Mouse (Mus musculus): Measurements from ENCODE around the gene Mag.
"Not testable (repeated sequence)": the region's sequence is repeated elsewhere in the genome, so short reads cannot be mapped to it uniquely, and the experiment has no call there.

Mag gene

DNA sequence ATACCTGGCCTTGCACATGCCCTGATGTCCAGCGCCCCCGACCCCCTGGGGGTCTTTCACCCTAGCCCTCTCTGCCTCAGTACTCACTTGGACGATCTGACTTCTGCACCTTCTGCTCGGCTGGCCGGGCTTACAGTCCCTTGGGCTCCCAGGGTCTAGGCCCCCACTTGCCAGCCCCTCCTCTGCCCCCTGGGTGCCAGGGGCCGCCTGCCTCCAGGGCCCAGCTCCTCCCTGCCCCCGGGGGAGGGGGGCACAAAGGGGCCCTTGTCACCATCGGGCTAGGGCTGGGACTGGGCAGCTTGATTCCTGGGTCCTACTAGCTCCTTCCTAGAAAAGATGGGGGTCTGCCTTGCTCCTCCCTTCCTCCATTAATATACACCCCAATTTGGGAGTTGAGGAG is at the start of gene Mag:
Gene Mag (minus strand): TSS at position 142 of the 400 bp plus-strand sequence.
- DNase-seq (ENCODE audit: low spot score in 2 of 2): no peak

DNA sequence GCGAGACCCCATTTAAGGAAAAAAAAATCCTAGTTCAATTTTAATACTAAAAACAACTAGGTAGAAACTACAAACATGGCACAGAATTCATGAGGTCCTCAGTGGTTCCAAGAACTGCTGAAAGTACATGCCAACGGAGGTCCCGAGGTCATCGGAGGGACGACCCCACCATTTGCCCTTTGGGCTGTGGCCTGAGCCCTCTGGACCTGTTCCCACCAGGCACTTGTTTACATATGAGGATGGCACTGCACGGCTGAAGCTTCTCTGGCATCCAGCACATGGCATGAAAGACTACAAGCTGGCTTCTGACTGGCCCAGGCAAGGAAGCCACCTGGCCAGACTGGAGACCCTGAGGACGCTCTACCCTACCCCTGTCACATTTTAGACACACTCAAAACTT is 49.7 kb upstream of the Mag start:
- no peak for DNase-seq (ENCODE audit: low spot score in 2 of 2)

DNA sequence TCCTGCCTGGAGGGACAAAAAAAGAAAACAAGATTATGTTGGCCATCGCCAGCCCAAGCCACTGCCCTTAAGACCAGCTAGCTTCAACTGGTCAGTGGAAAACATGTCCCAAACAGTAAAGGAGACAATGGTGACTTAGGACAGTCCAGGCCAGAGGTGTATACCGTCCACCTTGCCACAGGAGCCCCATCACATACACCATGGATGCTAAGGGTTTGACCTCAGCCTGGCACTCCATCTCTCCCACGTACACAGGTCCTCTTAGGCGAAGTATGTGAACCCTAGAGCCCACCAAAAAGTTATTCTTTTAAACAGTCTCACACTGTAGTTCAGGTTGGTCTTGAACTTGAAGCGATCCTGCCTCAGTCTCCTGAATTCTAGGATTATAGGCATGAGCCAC is 48.2 kb upstream of the Mag start:
- DNase-seq (ENCODE audit: low spot score in 2 of 2): no peak

DNA sequence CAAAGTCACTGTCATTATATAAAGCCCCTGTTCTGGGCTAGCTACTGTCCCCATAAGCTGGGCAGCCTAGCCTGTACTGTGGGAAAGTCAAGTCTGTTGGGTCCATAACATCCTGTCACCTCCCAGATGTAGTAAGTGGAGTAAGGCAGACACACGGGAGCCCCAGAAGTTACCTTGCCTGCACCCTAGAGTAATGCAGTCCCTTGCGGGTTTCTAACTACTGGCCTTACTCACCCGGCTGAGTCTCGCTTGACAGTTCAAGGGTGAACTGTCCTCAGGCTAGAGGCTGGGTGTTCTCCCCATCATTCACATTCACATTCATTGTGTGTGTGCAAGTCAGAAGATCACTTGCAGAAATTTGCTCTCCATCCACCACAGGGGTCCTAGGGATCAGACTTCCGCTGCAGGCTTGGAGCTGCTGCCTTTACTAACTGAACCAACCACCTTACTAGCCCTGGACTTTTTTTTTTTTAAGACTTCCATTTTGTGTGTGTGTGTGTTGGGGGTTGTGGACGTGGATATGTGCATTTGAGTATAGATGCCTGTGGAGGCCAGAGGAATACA is 45.2 kb upstream of the Mag start:
- DNase-seq (ENCODE audit: low spot score in 2 of 2): no peak

- DNase-seq (ENCODE audit: low spot score in 2 of 2): no peak
Measured at GRCm38 (mm10) chr7:30958866-30959487, 44.3 kb upstream of the Mag start.

DNA sequence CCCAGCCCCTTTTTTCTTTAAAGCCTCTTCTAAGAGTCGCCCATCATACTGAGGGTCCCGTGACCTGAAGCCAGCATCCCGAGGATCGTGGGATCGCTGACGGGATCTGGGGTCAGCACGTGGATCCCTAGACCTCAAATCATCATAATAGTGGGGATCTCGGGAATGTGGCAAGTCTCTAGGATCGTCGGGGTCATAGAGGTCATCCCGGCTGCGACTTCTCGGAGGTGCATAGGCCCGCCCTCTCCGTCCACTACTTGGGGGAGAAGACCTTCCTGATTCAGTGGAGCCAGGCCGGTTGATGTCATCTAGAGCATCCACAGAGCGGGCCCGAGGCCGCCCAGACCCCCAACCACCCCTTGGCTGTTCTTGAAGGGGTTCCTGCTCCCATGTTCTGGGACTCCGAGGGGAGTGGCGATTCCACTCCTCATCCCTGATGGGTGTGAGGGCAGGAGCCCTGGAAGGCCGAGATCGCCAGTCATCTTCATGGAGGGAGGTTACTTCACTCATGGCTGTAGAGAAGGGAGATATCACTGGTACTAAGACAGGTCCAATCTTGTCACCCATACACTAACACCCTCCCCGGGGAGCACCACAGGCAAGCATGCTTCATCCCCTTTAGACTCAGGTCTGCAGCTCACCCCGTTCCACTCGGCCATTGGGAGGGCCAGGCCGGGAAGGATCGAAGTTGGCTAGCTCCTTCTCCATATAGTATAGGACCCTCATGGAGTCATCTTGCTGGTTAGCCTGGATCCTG is 43.6 kb upstream of the Mag start:
- DNase-seq (ENCODE audit: low spot score in 2 of 2): no peak

GRCm38 (mm10) chr7:30957367-30957783 is 42.7 kb upstream of the Mag start:
- peak; percentile 89 to 93 for DNase-seq (ENCODE audit: low spot score in 2 of 2)

DNA sequence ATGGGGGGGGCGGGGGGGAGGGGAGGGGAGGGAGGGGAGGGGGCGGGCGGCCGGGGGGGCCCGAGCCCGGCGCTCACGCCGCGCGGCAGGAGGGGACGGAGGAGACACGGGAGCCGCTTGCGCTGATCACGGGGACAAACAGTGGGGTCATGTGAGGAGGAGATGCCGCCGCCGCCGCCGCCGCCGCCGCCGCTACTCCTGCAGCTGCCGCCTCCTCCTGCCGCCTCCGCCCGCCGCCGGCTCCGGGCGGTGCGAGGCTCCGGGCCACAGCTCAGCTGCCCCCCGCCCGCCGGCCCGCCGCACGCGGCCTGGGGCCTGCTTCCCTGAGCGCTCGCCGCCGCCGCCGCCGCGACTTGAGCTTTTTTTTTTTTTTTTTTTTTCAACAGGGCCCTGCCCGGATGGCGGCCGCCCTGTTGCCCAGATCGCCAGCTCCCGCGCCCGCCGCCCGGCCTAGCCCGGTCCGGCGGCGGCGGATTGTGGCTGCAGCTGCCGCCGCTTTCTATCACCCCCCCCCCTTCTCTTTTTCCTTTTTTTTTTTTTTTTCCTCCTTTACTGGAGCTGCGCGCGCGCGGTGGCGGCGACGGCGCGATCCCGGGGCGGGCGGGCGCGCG is 42.2 kb upstream of the Mag start, which contains the start of gene Usf2:
Gene Usf2 (minus strand): TSS at position 48 of the 611 bp plus-strand sequence.
- DNase-seq (ENCODE audit: low spot score in 2 of 2): peak; percentile 52 to 69

DNA sequence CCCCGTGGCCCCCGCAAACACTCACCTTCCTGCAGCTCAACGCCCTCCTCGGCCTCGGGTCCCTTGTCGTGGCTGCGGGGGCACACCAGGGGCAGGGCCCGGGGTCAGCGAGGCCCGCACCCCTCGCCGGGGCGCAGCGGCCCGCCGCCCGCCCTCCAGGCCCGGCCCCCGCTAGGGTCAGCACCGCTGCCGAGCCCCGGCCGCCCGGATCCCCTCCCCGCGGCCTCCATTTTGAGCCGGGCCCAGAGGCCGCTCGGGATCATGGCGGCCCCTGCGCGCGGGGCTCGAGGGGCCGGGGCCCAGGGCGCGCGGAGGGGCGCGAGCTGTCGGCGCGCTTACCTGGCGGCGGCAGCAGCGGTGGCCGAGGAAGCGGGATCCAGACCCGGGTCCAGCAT is 41.7 kb upstream of the Mag start:
- no peak for DNase-seq (ENCODE audit: low spot score in 2 of 2)

DNA sequence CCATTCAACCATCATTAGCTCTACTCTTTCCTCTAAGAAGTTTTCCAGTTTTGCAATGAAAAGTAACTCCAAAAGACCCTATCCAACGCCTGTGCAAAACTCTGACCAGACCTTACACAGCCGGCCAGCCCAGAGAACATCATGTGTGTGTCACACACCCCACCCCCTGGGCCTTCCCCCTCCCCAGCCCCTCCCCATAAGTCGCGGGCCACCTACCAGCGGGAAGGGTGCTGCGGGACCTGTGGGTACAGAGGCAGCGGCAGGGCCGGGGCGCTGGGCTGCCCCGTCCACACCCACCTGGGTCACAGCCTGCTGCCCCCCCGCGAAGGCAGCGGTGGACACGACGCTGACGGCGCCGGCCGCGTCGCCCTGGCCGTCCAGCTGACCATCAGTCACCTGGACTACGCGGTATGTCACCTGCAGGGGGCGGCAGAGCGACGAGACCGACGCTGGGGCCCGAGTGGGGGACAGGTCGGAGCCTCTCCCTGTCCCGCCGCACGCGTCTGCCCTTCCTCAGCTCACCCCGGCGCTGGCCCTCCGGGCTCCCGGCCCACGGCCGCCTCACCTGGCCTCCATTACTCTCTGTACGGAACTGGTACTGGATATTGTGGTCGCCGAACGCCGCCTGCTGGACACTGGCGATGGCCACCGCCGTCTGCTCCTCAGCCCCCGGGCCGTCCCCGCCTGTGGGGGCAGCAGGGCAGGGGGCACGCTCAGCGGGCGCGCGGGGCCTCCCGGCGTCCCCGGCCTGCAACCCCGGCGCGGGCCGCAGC is 41.1 kb upstream of the Mag start:
- DNase-seq (ENCODE audit: low spot score in 2 of 2): peak; percentile 82 to 87

- no peak for DNase-seq (ENCODE audit: low spot score in 2 of 2)
Measured at GRCm38 (mm10) chr7:30954971-30955520, 40.4 kb upstream of the Mag start.

GRCm38 (mm10) chr7:30954036-30954435 is 39.4 kb upstream of the Mag start:
- no peak for DNase-seq (ENCODE audit: low spot score in 2 of 2)

GRCm38 (mm10) chr7:30953459-30953858 is 38.8 kb upstream of the Mag start:
- no peak for DNase-seq (ENCODE audit: low spot score in 2 of 2)

- DNase-seq (ENCODE audit: low spot score in 2 of 2): no peak
Measured at GRCm38 (mm10) chr7:30952441-30953265, 38.0 kb upstream of the Mag start.

DNA sequence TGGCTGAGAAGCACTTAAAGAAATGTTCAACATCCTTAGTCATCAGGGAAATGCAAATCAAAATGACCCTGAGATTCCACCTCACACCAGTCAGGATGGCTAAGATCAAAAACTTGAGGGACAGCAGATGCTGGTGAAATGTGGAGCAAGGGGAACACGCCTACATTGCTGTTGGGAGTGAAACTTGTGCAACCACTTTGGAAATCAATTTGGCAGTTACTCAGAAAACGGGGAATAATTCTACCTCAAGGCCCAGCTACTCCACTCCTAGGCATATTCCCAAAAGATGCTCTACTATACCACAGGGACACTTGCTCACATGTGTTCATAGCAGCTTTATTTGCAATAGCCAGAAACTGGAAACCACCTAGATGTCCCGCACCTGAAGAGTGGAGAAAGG is 35.2 kb upstream of the Mag start:
- DNase-seq (ENCODE audit: low spot score in 2 of 2): not testable (repeated sequence)

- no peak for DNase-seq (ENCODE audit: low spot score in 2 of 2)
Measured at GRCm38 (mm10) chr7:30945876-30946275, 31.2 kb upstream of the Mag start.

DNA sequence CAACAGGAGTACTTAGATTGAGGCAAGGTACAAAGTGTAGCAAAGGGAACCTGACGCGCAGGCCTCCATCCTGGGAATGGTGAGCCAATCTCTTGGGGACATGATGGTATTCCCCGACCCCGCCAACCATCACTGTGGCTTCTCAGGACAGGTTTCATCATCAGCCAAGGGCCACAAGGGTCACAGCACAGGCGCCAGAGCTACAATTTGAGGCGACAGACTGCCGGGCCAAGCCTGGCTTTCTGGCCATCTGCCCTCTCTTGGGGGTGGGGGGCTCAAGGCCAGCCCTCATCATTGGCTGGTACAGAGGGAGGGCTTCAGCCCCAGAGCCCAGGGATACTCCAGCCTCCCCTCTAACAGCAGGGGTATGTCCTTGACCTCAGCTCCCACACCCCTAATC is 30.8 kb upstream of the Mag start:
- DNase-seq (ENCODE audit: low spot score in 2 of 2): not testable (repeated sequence)

- not testable (repeated sequence) for DNase-seq (ENCODE audit: low spot score in 2 of 2)
Measured at GRCm38 (mm10) chr7:30944706-30945105, 30.0 kb upstream of the Mag start.

DNA sequence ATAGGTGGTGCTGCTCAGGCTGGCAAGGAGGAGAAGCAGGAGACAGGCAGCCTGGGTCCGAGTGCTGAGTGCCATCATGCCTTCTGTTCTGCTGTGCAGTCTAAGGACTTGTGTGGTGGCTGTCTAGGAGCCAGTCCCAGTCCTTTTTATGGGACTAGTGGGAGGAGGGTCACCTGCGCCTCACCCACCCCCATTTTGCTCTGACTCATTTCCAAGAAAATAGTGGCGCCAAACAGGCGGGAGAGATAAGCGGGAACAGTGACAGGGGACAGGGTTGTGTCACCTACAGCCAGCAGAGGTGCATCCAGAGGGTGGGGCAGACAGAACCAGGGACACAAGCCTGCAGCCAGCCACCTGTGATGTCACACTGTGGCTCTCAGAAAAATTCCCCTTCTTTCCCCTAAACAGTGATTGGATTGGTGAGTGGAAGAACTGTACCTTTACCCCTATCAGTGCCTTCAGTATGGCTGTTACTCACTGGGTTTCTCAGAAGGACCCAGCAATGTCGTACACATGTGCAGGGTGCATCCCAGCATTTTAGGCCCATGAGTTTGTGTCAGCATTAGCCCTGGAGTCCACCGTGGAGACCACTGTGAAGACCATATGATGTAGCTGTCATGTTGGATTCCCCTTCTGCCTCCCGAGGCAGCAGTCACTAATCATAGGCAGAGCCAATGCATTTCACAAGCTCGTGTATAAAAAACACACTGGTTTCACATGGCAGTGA is 29.4 kb upstream of the Mag start, which contains the start of gene Hamp:
Gene Hamp (minus strand): TSS at position 124 of the 727 bp plus-strand sequence.
- DNase-seq (ENCODE audit: low spot score in 2 of 2): no peak

- DNase-seq (ENCODE audit: low spot score in 2 of 2): not testable (repeated sequence)
Measured at GRCm38 (mm10) chr7:30942365-30942764, 27.7 kb upstream of the Mag start.
